ENCODE assay signal across 8 mouse cellular contexts in genomic region chr12:77790891-77791672, GRCm38 (mm10).
DNase-seq lines count a peak whose midpoint lies in the region; ATAC-seq and TF ChIP-seq lines count a peak whose summit lies in the region.

No protein-coding gene starts in this region.

- H3K9ac ChIP-seq in hindbrain, embryonic 14.5 days: no peak overlapping the region
- no peak overlapping the region for H3K9ac ChIP-seq in hindbrain, embryonic 11.5 days (ENCODE audit: low read depth, low read length)
- H3K9ac ChIP-seq in stomach, postnatal 0 days (ENCODE audit: low read length): no peak overlapping the region

- TF ChIP-seq CTCF in stomach, postnatal 0 days (IDR thresholded peaks at IDR 0.05; ENCODE audit: low read depth): no peak

- 64% methylated on average over 13 of the region's 13 CpGs for WGBS in hindbrain, embryonic 14.5 days
- WGBS in hindbrain, embryonic 11.5 days: 89% methylated on average over 13 of the region's 13 CpGs
- 54% methylated on average over 13 of the region's 13 CpGs for WGBS in stomach, postnatal 0 days

- no peak overlapping the region for H3K4me3 ChIP-seq in hindbrain, embryonic 14.5 days (replicated peaks; ENCODE audit: low read length)
- H3K4me3 ChIP-seq in hindbrain, embryonic 11.5 days (ENCODE audit: low read depth, low read length): no peak overlapping the region
- no peak overlapping the region for H3K4me3 ChIP-seq in stomach, postnatal 0 days (ENCODE audit: low read depth, low read length)

- TF ChIP-seq EP300 in stomach, postnatal 0 days (optimal IDR thresholded peaks at IDR 0.05): no peak

- ATAC-seq in hindbrain, embryonic 14.5 days (ENCODE audit: low FRiP score): no peak
- ATAC-seq in hindbrain, embryonic 11.5 days (ENCODE audit: low FRiP score): no peak
- no peak for ATAC-seq in stomach, postnatal 0 days (ENCODE audit: low FRiP score, low TSS enrichment)
- ATAC-seq in inflammation-experienced regulatory T-cells, adult 6 months: no peak

- H3K9me3 ChIP-seq in hindbrain, embryonic 14.5 days (ENCODE audit: control insufficient read depth, low read length): no peaks in the 10 kb centered on the region
- no peaks in the 10 kb centered on the region for H3K9me3 ChIP-seq in hindbrain, embryonic 11.5 days (ENCODE audit: control insufficient read depth, low read length)
- no peaks in the 10 kb centered on the region for H3K9me3 ChIP-seq in stomach, postnatal 0 days (ENCODE audit: control insufficient read depth, low read length)

- no peaks in the 10 kb centered on the region for H3K36me3 ChIP-seq in hindbrain, embryonic 14.5 days (replicated peaks; ENCODE audit: control insufficient read depth, insufficient read depth)
- H3K36me3 ChIP-seq in hindbrain, embryonic 11.5 days (ENCODE audit: control insufficient read depth, insufficient read depth, low read length): no peaks in the 10 kb centered on the region
- H3K36me3 ChIP-seq in stomach, postnatal 0 days (ENCODE audit: control insufficient read depth, insufficient read depth, low read length): no peaks in the 10 kb centered on the region

- H3K4me2 ChIP-seq in hindbrain, embryonic 14.5 days (replicated peaks): no peak overlapping the region
- H3K4me2 ChIP-seq in hindbrain, embryonic 11.5 days (replicated peaks; ENCODE audit: low read depth, low read length): no peak overlapping the region
- H3K4me2 ChIP-seq in stomach, postnatal 0 days (replicated peaks; ENCODE audit: low read depth): peak overlapping the region; percentile 2; the same call in 1 of the 2 replicates

- DNase-seq in hindbrain, embryonic 14.5 days (ENCODE audit: low spot score): peak; percentile 69
- DNase-seq in hindbrain, embryonic 11.5 days (ENCODE audit: low spot score): no peak
- peak; percentile 93 to 97 for DNase-seq in adrenal gland, adult (ENCODE audit: inconsistent age in 2 of 2, low spot score in 1 of 2)
- DNase-seq in gastrocnemius, postnatal 25 days: peak; percentile 14
- DNase-seq in kidney, postnatal 10 days: peak; percentile 89
- DNase-seq in stomach, postnatal 0 days (ENCODE audit: low spot score): no peak
- DNase-seq in thymus, postnatal 4 days: no peak

- H3K4me1 ChIP-seq in hindbrain, embryonic 14.5 days (replicated peaks; ENCODE audit: control insufficient read depth, insufficient read depth, low read length): peaks cover 11% of the 10 kb centered on the region
- H3K4me1 ChIP-seq in hindbrain, embryonic 11.5 days (replicated peaks; ENCODE audit: control insufficient read depth, insufficient read depth, low read length): peaks cover 3% of the 10 kb centered on the region; the same call in 1 of the 2 replicates
- no peaks in the 10 kb centered on the region for H3K4me1 ChIP-seq in stomach, postnatal 0 days (replicated peaks; ENCODE audit: control insufficient read depth, insufficient read depth)

- no peaks in the 10 kb centered on the region for H3K27me3 ChIP-seq in hindbrain, embryonic 14.5 days (ENCODE audit: control insufficient read depth, insufficient read depth, low read length)
- H3K27me3 ChIP-seq in hindbrain, embryonic 11.5 days (ENCODE audit: control insufficient read depth, insufficient read depth, low read length): no peaks in the 10 kb centered on the region
- no peaks in the 10 kb centered on the region for H3K27me3 ChIP-seq in stomach, postnatal 0 days (ENCODE audit: control insufficient read depth, insufficient read depth, low read length)

- no peak overlapping the region for H3K27ac ChIP-seq in hindbrain, embryonic 14.5 days
- H3K27ac ChIP-seq in hindbrain, embryonic 11.5 days (ENCODE audit: low read depth, low read length): no peak overlapping the region
- no peak overlapping the region for H3K27ac ChIP-seq in stomach, postnatal 0 days (replicated peaks)

Comparison
In these comparisons a context has a peak if more than half of its experiments do, and no peak if none do; other contexts are left out.
1. DNase-seq: peak in hindbrain, embryonic 14.5 days (single experiment), adrenal gland, adult (2 of 2), gastrocnemius, postnatal 25 days (single experiment) and kidney, postnatal 10 days (single experiment); none in hindbrain, embryonic 11.5 days (single experiment), stomach, postnatal 0 days (single experiment) and thymus, postnatal 4 days (single experiment).